Mouse (Mus musculus): ENCODE measurements around the gene 9630041A04Rik.

9630041A04Rik gene

DNA sequence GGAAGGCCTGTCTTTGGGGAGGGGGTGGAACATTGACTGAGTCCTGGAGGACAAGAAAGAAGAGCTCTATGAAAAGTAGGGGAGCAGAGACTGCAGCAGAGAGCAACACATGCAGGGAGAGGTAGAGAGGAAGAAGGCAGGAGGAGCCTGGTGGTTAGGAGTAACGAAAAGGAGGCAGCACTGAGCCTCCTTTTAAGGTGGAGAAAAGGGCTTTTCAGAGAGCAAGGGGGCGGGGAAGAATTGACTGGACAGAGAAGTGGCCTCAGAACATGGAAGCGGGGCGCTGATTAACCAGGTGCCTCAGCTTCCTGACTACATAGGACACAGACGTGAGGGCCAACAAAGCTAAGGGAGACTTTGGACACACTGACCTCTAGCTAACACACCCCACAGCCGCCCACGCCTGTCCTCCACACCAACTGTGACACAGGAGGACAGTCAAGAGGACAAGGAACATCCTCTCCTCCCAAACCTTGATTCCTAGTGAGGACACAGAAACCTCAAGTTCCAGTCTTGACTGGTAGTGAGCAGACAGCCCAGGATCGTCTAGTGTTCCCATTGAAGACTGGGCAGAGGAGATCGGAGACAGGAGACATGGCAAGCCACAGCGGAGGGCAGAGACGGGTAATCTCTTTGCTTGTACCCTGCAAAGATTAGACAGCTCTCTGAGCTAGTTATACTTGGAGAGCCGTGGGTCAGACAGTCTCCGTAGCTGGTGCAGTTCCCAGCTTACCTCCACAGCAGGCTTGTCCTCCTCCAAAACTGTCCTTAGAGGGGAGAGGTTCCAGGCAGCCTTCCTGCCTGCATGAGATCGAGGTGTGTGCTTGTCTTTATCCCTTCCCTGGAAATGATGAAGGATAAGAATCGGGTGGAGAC is at the start of gene 9630041A04Rik:
9630041A04Rik (plus strand) TSS at position 246 of the 876 bp plus-strand sequence.
- DNase-seq (ENCODE audit: low spot score in 2 of 2) = no peak

DNA sequence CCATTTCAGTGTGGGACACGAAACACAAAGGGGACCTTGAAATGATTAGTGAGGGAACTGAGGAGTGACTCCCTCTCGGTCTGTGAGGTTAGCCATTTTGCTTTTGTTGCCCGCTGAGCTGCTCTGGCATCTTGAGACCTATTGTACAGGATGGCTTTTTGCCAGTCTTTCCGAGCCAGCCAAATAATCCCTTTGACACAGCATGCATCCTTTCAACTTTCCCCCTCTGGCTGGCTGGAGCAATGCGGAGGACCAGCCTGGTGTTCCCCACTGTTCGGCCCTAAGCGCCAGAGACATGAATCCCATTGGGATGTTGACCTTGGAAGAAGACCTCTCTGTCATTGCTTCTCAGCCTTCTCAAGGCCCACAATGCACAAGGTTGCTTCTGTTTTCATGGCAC is 37.7 kb upstream of the 9630041A04Rik start:
- DNase-seq (ENCODE audit: low spot score in 2 of 2) = no peak

DNA sequence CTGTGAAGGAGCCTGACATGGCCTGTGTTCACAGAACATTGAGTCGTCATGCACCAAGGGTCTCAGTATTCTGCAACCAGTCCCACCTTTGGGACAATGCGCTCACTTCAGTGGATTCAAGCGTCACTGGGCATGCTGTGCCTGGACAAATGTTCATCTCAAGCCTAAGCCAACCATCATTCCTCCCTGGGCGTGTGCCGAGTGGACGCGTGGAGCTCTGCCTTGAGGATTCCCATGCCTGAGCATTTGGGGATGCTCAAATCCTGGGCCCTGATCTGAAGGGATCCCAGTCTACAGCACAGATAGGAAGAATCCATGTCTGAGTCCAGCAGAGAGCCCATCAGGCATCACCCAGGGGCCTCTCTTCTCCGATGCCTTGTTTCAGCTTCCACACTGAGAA is 36.0 kb upstream of the 9630041A04Rik start:
- no peak for DNase-seq (ENCODE audit: low spot score in 2 of 2)

DNA sequence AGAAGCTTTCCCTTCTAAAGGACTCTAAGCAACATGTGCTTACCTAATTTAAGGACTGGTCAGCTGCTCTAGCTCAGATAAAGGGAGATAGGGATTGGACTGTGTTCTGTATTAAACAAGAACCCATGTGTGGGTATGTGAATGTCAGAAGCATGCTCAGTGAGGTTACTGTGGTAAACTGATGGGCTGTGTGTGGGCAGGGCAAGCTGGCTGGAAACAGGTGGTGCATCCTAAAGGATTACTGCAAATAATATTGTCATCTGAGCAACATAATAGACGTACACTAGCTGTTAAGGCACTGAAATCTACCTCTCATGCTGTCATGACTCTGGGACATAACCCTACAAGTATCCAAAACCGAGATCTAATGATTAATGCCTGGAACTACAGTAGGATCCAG is 28.0 kb upstream of the 9630041A04Rik start:
- no peak for DNase-seq (ENCODE audit: low spot score in 2 of 2)

DNA sequence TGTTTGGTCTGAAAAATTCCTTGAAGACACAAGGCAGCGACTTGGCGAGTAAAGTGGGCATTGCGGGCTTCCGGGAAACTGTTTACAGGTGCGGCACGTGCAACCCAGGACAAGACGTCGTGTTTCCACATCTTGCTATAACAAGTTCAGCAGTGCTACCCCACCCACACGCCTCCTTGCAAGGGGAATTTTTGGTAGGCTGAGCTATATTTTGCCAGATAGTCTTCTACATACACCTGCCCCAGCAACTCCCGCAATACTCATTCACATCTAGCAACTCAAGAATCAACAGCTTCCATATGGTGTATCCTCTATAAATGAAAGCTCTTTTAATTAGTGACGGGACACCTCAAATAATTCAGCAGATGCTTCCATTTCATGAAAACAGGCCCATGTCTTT is 20.5 kb upstream of the 9630041A04Rik start:
- DNase-seq (ENCODE audit: low spot score in 2 of 2) = no peak

DNA sequence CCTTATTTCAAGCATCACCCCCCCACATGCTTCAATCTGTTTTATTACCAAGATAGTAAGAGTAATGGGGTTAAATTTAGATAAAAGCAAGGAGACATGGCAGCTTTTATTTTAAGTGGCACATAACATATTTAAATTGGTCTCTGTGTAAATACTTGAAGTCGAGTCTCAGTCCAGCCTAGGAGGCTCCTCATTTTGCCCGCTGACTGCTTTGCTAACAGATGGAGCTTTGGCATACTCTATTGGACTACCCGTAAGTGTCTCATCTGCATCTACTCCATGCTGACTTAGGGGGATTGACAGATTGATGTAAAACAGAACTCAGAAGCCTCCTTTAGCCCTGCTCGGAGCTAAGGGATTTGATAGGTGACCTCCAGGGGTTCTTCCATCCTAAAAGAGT is 17.7 kb upstream of the 9630041A04Rik start:
- no peak for DNase-seq (ENCODE audit: low spot score in 2 of 2)

DNA sequence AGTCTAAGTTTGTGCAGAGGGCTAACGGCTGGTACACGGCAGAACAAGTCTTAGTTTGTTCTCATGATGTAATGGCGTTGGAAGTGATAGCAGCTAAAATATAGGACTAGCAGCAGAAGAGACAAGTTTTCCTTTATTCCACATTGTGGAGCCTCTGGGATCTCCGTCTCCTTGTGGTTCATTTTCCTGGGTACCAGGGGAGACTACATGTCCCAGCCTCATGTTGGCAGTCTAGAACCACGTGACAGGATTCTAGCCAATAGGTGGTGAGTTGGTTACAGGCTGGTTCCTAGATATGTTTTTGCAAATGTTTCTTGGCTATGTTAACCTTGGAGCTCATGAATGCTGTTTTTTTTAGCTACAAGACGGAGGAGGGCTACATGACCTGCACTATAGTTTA is 15.9 kb upstream of the 9630041A04Rik start:
- no peak for DNase-seq (ENCODE audit: low spot score in 2 of 2)

DNA sequence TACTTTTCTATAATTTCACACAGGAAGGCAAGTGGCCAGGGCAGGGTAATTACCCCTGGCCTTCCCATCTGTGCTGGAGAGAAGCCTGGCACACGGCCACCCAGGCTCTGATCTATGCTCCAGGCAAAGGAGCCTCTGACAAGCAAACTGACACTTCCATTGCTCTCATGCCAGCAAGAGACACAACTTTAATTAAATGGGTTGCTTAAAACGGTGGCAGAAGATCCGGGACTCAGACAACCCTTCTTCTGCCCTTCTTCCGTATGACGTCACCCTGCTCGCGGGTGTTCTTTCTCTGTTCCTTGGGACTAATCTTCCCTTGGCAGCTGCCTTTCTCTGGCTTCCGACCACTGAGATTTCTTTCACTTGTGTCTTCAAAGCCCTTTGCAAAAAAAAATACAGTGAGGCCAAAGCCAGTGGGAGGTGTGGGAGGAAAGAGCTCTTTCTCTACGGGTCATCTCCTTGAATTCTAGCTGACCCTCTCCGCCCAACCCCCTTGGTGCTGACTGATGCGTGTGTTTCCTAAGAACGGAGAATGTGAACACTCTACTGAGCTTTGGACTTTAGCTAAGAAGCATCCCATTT is 932 bp downstream of the 9630041A04Rik start:
- DNase-seq (ENCODE audit: low spot score in 2 of 2) = peak; percentile 13 to 56

DNA sequence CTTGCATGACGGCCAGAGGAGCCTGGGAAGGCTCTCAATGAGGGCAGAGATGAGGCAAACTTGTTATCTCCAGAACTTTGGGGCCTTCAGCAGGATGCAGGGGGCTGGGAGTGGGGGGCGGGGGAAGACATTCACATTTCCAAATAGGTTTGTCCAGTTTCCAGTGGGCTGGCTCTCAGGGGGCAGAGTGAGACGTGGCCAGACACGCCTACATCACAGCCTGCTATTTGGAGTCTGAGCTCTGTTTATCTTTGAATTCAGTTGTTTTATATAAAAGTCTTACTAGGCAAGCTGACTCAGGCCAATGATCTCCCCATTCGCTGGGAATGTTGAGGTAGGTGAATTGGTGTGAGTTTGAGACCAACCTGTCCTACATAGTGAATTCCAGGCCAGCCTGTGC is 1.5 kb downstream of the 9630041A04Rik start:
- peak in 1 of 2 experiments; percentile 2 for DNase-seq (ENCODE audit: low spot score in 2 of 2)

DNA sequence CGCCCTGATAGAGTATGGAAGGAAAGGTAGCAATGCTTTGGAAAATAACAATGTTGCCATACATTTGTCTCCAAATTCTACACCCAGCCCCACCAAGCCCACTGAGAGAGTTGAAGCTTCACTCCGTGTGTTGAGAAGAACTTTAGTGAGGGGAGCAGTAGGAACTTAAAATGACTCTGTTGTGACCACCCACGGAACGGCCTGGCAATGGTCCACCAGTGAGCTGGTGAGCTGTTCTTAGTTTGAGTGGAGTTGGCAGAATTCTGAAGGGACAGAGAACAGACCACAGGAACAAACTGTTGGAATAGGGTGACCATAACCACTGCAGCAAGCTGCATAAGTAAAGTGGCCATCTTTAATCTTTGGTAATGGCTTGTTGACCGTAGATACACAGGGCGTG is 7.0 kb downstream of the 9630041A04Rik start:
- DNase-seq (ENCODE audit: low spot score in 2 of 2) = no peak

DNA sequence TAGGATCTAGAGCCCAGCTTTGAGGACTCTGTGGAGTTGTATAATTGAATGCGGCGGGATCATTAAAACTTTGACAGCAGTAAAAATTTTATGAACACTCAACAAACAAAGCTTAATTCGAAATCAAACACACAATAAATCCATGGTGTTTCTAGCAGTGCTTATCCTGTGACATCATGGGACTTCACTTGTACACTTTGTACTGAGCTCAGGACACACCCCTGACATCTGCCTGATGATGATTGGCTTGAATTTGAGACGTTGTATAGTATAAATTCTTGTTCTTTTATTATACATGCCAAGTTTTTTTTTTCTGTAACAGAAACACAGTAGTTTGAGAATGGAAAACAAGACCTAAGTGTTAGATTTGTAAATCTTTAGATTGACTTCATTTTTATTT is 8.4 kb downstream of the 9630041A04Rik start:
- DNase-seq (ENCODE audit: low spot score in 2 of 2) = no peak

DNA sequence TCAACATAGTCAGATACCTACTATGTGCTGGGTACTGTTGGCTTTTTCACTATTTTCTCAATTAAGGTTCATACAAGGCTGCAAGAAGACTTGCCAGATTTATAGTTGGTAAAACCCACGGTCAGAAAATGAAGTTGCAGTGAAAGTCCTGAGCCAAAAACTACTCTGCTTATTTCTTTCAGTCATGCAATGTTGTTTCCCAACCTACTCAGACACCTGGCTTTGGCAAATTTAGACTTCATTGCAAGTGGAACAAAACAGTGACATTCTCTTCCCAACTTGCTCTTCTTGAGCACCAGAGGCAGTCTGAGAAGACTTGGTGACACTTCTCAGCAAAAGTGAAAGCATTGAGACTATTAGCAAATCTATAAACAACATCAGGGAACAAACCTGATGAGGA is 13.7 kb downstream of the 9630041A04Rik start:
- no peak for DNase-seq (ENCODE audit: low spot score in 2 of 2)

DNA sequence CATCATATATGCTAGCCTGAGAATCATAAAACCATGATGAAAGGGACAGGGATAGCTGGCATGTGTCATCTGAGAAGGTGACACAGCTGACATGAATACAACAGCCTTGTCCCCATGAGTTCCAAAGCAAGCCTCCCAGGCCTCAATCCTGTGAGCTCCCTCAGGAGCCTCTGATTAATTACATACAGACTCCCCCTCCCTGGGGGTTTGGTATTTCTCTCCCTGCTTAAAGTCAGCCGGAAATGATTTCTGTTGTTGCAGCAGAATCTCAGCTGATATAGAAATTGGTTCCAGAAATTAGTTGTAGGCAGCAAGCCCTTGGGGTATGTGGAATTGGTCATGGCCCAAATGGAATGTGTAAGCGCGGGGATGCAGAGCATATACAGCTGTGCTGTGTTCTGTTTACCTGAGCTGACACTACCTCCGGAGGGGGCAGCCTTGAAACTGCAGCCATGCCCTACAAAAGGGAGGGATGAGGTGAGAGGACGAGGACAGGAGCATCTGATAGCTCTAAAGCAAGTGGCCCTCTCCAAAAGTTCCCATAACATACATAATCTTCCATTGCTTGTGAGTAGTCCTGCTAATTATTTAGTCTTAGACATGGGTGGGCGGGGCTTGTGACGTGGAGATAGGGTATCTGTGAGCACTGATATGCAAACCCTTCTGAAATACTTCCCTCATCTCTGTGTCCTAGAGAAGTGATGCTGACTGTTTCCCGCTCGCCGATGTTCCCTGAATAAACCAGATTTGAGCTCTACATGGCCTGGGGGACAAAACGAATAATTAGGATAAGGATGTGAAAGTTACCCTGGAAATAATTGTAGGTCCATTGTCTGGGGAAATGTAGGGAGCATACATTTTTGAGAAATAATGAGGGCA is 15.7 kb downstream of the 9630041A04Rik start:
- no peak for DNase-seq (ENCODE audit: low spot score in 2 of 2)

DNA sequence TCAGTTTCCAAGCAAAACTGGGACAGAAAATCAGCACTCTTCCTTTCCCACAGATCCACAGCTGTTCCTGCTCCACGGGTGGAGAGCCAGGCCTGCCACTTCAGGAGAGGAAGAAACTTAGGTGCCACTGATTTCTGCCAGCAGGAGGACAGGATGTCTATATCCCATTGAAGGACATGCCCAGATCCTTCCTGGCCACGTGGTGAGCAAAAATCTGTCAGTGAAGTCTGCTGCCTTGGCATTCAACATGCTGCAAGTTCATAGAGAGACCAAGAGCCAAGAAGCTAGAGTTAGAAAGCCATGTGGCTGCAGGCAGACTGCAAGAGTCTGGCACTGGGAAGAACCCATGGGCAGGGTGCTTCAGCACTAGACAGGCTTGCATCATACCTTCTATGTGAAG is 21.7 kb downstream of the 9630041A04Rik start:
- DNase-seq (ENCODE audit: low spot score in 2 of 2) = no peak

DNA sequence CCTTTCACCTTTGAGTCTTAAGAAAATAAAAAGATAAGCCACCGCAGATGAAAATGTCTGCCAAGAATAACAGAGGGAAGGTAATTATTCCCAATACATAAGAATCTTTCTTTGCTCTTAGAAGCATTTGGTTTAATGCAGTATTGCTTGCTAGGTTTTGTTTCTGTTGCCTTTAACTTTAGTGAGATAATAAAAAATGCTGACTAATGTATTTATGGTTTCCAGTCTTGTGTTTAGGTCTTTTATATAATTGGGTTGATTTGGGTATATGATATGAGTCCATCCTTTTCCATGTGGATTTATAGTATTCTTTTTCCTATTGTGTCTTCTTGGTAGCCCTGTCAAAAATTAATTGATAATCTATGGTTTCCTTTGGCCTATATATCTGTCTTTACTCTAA is 36.2 kb downstream of the 9630041A04Rik start:
- DNase-seq (ENCODE audit: low spot score in 2 of 2) = no peak

DNA sequence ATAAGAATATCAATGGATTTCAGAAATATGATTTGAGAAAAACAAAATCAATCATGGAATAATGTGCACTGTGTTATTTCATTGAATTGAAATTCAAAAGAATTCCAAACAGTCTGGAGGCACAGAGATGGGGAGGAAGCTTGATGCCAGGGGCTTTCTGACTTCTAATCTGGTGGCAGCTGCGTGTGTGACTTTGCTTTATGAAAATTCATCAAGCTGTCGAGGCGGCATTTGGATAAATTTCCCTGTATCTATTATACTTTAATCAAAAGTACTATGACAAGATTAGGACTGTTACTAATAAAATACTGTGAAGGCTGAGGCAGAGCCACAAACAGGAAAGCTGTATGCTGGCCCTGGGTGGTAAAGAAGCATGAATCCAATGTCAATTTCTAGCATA is 41.8 kb downstream of the 9630041A04Rik start:
- no peak for DNase-seq (ENCODE audit: low spot score in 2 of 2)

DNA sequence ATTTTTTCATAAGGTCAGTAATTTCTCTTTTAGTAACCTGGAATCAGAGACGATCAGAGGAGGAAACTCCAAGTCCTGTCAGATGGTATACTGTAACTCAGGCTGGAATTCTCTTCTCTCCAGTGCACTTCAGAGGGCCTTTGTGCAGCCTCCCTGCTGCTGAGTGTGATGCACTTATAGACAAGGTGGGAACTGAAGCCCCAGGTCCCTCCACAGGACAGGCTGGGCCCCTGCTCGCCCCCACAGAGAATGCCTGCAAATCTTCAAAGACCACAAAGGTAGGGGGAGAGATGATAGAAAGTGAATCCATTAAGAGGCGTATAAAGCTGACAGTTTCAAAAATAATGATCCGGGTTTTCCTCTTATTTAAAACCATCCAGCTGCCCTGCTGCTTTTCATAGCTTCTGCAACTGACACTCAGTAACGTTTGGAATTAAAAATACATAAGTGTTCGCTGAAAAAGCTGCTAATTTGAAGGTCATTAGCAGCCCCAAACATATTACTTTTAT is 46.2 kb downstream of the 9630041A04Rik start:
- no peak for DNase-seq (ENCODE audit: low spot score in 2 of 2)

DNA sequence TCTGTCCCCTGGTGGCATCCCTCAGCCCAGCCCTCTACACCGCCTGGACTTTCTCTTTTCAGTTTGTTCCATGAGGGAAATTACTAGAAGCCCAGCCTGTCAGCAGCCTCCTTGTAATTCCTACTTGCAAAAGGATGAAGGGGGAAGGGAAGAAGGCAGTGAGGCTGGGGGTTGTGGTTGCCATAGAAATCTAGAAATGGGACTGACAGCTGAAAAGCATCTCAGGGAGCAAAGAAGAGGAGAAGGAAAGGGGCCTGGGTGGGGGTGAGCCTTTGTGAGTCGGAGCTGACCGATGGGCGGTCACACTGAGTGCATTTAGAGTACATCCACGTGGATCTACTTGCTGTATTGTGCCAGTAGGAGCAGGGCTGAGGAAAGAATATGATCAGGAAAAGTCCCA is 47.2 kb downstream of the 9630041A04Rik start:
- no peak for DNase-seq (ENCODE audit: low spot score in 2 of 2)

DNA sequence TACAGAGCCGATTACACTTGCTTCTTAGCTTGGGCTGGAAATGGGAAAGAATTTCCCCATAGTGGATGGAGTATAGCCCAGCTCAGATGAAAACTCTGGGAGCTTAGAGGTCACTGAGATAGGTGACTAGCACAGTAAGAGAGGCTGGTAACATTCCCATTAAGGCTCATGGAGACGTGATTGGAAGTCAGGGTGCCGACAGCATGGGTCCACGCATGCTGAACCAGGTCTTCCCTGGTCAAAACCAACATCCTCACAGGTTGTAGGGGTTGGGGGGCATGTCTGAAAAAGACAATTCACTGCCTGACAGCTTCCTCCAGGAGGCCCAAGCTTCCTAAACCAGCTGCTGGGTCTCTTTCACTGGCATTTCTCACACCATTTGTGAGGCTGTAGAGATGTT is 47.9 kb downstream of the 9630041A04Rik start:
- DNase-seq (ENCODE audit: low spot score in 2 of 2) = no peak

DNA sequence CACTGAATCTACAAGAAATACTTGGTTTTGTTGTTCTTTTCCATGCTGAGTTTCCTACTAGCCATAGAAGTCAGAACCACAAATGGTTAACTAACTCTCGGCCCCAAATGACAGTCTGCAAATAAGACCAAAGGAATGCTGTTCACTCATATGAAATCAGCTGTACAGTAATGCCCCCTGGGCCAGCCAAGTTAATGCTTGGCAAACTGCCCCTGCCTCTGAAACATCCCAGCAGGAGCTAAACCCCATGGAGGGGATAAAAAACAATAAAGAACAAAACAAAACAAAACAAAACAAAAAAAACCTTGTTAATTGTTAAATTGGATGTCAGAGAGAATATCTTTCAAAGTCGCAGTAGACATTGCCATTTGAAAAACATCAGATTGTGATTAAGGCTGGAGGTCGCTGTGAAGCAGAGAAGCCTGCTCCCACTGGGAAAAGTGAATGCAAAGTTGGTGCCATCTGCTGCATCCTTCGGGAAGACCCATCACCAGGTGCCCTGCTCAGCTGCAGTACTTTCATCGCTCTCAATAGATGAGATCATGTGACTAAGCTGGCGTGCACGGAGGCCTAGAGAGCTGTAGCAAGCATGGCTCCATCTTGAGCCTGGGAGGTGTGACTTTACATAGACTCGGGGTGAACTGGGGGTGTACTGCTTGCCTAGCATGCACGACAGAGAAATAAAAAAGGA is 49.7 kb downstream of the 9630041A04Rik start:
- no peak for DNase-seq (ENCODE audit: low spot score in 2 of 2)

DNA sequence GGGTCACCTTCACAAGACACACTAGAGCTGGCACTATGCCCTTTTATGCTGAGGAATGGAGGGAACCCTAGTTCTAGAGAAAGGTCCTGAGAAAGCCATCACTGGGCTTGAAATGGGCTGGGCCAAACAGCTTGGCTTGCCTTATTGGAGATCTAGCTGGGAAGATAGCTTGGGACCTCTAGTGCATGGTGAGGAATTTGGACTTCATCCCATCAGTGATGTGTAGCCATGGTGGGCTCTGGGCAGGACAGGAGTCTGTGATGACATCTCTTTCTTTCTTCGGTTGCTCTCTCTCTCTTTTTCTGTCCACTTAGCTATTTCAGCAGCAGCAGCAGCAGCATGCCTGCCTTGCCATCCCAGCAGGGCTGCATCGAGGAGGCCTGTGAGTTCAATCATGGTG is 53.4 kb downstream of the 9630041A04Rik start:
- no peak for DNase-seq (ENCODE audit: low spot score in 2 of 2)

DNA sequence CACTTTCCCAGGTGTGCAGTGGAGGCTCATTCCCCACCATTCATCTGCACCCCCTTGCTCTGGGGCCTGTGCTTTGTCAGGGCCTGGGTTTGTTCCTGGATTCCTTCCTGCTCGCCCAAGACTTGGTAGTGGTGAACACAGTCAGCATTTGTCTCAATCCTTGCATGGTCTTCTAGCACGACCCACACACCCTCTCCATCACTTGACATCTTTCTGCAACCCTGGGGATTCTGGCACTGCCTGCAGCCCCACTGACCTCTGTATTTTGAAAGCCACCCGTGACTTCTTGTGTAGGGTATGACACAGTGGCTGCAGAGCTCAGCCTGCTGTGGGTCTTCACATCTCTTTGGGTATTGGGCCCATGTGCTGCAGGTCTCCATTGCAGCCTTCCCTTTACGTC is 57.1 kb downstream of the 9630041A04Rik start:
- DNase-seq (ENCODE audit: low spot score in 2 of 2) = no peak
